Mouse (Mus musculus) T-helper 1 cell (primary cell): Measurements from ENCODE around the gene Bcl7c.
"Not testable (repeated sequence)": the region's sequence is repeated elsewhere in the genome, so short reads cannot be mapped to it uniquely, and the experiment has no call there.

ENCODE experiments used
- in situ Hi-C: fragments of 300-600 bp; cut with MboI, MseI; formaldehyde crosslinking; loops from one replicate; pipeline ENCODE4 v1.15.1; 2025; ENCODE audit warnings: high pct_unique_total_duplicates

Bcl7c gene

GRCm38 (mm10) chr7:127708207-127709078, at the start of gene Bcl7c:
Gene Bcl7c (minus strand): TSS chr7:127708933.
- in situ Hi-C loops: no loop called here

- in situ Hi-C loops: no loop called here
These were observed 45.0 kb upstream of the Bcl7c start for GRCm38 (mm10) chr7:127753741-127754140.

GRCm38 (mm10) chr7:127753158-127753557, 44.4 kb upstream of the Bcl7c start:
- in situ Hi-C loops: no loop called here

- in situ Hi-C loops: no loop called here
These were observed 43.3 kb upstream of the Bcl7c start for GRCm38 (mm10) chr7:127752069-127752468.

- in situ Hi-C loops: no loop called here
These were observed 42.9 kb upstream of the Bcl7c start for GRCm38 (mm10) chr7:127751619-127752018.

GRCm38 (mm10) chr7:127750131-127751127, 41.7 kb upstream of the Bcl7c start:
- in situ Hi-C loops: no loop called here

GRCm38 (mm10) chr7:127748235-127748560, 39.5 kb upstream of the Bcl7c start:
- in situ Hi-C loops: no loop called here

GRCm38 (mm10) chr7:127747559-127748234, 39.0 kb upstream of the Bcl7c start:
- in situ Hi-C loops: no loop called here

- in situ Hi-C loops: no loop called here
These were observed 38.1 kb upstream of the Bcl7c start for GRCm38 (mm10) chr7:127746494-127747491.

GRCm38 (mm10) chr7:127745652-127746493, 37.1 kb upstream of the Bcl7c start:
- in situ Hi-C loops: no loop called here

- in situ Hi-C loops: no loop called here
These were observed 36.5 kb upstream of the Bcl7c start for GRCm38 (mm10) chr7:127745251-127745651.

GRCm38 (mm10) chr7:127744366-127745045, 35.8 kb upstream of the Bcl7c start, which contains the start of gene Fbxl19:
Gene Fbxl19 (plus strand): TSS chr7:127744543.
- in situ Hi-C loops: no loop called here

GRCm38 (mm10) chr7:127732066-127732465, 23.3 kb upstream of the Bcl7c start, which contains the start of gene Ctf2:
Gene Ctf2 (minus strand): TSS chr7:127732166.
- in situ Hi-C loops: not testable (repeated sequence)

GRCm38 (mm10) chr7:127730170-127730569, 21.4 kb upstream of the Bcl7c start:
- in situ Hi-C loops: no loop called here

- in situ Hi-C loops: no loop called here
These were observed 19.2 kb upstream of the Bcl7c start for GRCm38 (mm10) chr7:127727898-127728297.

- in situ Hi-C loops: no loop called here
These were observed 17.2 kb upstream of the Bcl7c start for GRCm38 (mm10) chr7:127725924-127726323.

- in situ Hi-C loops: no loop called here
These were observed 16.8 kb upstream of the Bcl7c start for GRCm38 (mm10) chr7:127725490-127725889.

GRCm38 (mm10) chr7:127719258-127719657, 10.5 kb upstream of the Bcl7c start:
- in situ Hi-C loops: no loop called here

- in situ Hi-C loops: no loop called here
These were observed 9.6 kb upstream of the Bcl7c start for GRCm38 (mm10) chr7:127718339-127718738.
